Mouse (Mus musculus): ENCODE results near the gene Tgfbr3.

Gene Tgfbr3

GRCm38 (mm10) chr5:107143406-107143805 lies 146.0 kb downstream of the Tgfbr3 start:
- DNase-seq, result no peak

GRCm38 (mm10) chr5:107142791-107143190 lies 146.6 kb downstream of the Tgfbr3 start:
- DNase-seq, result no peak

DNA sequence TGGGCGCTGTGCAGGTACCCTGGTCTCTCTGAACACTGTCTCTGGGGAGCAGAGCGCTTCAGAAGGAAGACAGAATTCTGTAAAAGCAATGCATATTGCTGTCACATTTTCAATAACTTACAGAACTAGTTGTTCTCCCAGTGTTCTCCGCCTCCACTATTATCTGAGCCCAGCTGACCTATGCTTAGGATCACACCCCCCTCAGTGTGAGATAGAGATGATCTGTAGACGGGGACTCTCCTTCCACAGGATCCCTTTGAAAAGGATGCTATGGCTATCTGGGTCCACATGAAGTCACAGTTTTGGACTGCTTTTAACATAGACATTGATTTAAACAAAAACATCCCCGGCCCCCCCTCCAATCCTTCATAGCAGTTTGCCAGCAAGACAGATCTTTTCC lies 148.1 kb downstream of the Tgfbr3 start:
- DNase-seq, result no peak

GRCm38 (mm10) chr5:107139800-107140651 lies 149.4 kb downstream of the Tgfbr3 start:
- DNase-seq, result no peak

- DNase-seq, result no peak
Measured at GRCm38 (mm10) chr5:107133336-107133735, 156.1 kb downstream of the Tgfbr3 start.

- no peak for DNase-seq
Measured at GRCm38 (mm10) chr5:107132231-107132630, 157.2 kb downstream of the Tgfbr3 start.

DNA sequence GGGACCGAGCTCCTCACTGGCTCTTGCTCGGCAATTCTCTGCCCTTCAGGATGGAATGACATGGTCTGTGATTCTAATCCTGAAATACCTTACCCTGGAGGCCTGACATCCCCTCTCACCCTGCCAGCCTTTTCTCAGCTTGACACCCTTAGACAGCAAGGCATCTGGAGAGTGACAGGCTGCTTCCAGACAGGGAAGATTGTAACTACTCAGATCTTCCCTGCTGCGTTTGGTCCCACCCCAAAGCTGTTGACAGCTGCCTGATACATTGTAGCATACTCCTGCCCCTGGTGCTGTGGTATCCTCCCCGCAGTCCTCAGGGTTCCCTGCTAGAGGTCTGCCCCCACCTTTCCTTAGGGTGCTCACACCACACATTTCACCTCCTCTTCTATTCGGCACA lies 160.1 kb downstream of the Tgfbr3 start:
- no peak for DNase-seq

DNA sequence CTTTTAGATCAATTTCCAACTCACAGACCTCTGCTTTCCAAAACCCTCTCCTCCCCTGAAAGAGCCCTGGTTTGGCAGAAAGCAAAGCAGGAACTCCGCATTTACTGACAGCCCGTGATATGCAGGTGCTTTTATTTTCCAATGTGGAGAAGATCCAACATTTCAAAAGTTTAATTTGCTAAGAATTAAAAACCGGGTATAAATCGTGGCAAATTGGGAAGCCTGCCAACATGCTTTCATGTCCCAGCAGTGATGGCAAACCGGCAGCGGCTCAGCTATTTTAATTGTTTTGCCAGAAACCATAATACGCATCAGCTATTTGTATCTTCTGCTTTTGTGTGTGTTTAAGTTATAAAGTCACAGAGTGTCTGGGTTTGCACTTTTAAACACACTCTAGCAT lies 162.9 kb downstream of the Tgfbr3 start:
- DNase-seq, result peak; percentile 20

- DNase-seq, result no peak
Measured at GRCm38 (mm10) chr5:107125131-107125530, 164.3 kb downstream of the Tgfbr3 start.

DNA sequence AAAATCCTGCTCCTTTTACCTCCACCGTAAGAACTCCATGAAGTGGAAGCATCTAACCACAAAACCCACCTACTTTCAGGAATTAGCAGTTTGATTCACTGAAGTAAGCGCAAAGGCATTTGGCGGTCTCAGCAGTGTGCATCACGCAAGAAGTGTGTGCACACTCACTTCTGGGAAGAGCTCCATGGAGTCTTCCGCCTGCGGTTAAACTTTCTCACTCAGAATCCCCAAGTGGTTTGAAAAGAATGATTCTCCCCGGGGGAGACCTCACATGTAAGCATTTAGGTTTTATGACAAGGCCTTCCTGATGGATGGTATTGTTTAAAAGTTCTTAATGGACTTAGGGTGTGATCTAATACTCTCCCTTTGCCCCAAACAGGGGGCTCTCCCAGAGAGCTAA lies 164.9 kb downstream of the Tgfbr3 start:
- DNase-seq, result no peak

GRCm38 (mm10) chr5:107122622-107123021 lies 166.8 kb downstream of the Tgfbr3 start:
- no peak for DNase-seq

DNA sequence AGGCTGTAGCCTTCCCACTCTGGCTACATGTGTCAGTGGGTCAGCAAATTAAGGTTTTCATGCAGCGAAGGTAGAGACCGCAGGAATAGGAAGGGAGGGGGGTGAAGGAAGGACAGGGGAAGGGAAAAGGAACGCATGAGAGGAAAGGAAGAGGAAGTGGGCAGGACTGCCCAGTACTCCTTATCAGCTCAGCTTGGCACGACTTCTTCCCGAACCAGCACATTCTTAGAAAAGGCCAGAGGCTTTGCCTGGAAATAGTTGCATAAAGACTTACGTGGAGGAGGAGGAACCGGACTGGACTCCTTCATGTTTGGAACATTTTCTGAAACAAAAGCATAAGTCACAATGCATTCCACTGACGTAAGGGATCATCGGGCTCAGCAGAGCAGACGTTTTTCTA lies 168.3 kb downstream of the Tgfbr3 start:
- DNase-seq, result no peak

DNA sequence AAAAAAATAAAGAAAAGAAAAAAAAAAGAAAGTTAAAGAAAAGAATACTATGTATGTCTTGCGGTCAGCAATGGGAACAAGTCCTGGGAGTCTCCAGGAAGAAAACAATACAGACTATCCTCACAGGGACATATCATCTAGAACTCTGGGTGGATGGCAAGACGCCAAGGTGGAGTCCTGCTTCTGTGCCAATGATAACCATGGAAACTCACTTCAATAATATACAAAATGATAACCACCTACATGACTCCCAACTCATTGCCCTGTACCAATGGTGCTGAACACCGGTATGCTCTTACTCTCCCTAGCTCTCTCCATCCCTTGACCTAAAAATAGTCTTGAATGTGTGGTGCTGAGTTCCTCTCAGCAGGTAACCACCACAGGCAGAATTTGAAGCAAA lies 168.8 kb downstream of the Tgfbr3 start:
- DNase-seq, result no peak

DNA sequence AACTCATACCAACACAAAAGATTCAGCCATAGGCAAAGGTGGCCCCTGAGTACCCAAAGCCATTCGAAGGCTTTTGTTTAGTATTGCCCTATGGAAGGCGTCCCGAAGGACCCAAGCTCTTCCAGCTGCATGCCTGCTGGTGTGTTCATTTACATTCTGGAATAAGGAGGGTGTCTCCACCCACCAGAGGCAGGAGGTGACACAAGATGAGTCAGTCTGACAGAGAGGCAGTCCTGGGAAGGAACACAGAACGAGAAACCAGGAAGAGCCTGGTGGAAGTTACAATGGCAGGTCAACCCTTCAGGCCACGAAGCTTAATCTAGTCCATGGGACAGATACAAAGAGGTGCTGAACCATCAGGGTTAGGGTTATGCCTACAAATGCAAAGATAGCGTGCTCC lies 169.5 kb downstream of the Tgfbr3 start:
- DNase-seq, result no peak

GRCm38 (mm10) chr5:107116821-107117220 lies 172.6 kb downstream of the Tgfbr3 start:
- no peak for DNase-seq

DNA sequence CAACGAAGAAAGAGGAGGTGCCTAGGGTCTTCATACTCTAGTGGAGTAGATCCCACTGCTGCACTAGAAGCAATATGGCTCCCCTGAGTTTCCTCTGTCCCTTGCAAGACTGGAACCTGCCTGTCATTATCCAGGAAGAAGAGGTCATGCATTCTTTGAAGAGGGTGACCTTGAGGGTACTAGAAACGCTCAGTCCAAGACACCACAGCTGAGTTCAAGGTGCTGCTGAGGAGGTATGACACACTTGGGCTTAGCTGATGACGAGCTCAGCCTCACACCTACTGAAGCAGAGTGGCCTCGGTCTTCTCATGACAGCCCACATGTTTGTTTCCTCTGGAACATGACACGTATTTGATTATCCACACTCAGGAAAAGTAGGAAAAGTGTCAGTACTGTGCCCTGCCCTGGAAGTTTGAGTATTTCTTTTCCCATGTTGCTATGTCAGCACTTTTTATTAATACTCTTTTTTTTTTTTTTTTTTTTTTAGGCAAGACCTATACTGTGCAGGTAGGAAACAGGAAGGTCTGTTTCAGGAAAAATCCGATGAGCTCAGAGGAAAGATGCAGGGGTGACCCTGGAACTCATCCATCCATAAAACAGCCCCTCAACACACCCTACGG lies 176.7 kb downstream of the Tgfbr3 start:
- DNase-seq, result no peak

DNA sequence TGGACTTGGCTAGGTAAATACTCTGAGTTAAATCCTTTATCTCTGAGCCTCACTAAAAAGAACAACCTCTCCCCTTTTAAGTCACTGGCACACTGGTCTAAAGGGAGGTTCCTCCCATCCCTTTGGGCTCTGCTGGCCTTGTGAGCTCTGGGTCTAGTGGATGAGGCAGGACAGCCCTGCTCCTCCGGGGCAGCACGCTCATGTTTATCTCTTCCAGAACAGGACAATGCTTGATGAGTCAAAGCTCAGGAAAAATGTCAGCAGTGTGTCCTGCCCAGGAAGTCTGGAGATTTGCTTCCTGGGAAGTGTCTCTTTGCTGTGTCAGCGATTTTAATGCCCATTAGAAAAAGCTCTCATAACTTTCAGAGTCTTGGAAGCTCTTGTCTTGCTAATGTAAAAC lies 177.6 kb downstream of the Tgfbr3 start:
- no peak for DNase-seq

GRCm38 (mm10) chr5:107110880-107111520 lies 178.4 kb downstream of the Tgfbr3 start:
- no peak for DNase-seq

GRCm38 (mm10) chr5:107110089-107110879 lies 179.1 kb downstream of the Tgfbr3 start:
- no peak for DNase-seq

DNA sequence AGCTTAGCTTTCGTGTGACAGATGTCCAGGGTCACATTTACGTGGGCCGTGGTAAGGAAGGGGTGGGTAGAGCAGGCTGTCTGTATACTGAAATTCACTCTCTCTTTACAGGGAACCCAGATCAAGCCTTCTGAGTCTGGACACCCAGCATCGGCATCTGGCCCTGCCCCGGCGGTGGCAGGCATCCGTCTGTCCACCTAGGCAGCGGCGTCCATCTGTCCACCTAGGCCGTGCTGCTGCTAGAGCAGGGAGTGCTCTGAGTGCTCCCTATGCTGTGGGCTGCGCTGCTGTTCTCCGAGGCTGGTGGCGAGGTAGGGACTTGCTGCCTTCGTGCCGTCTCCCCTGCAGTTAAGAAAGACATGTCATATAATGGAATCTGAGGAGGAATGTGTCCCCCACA lies 180.0 kb downstream of the Tgfbr3 start:
- no peak for DNase-seq

DNA sequence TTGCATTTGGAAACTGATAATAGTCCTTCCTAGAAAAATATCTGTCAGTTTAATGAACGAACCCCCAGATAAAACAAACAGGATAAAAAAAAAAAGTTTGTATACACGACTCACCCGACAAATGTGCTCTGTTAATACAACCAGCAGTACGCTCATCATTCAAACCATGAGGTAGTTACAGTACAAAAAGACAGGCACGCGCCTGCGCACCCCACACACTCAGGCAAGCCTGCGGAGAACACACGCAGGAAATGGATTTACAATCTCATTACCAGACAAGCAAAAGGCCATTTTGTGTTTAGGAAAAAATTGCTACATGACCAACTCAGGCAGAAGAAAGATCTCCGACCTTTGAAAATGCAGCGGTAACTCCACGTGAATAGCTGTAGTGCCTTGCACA lies 182.6 kb downstream of the Tgfbr3 start:
- no peak for DNase-seq

DNA sequence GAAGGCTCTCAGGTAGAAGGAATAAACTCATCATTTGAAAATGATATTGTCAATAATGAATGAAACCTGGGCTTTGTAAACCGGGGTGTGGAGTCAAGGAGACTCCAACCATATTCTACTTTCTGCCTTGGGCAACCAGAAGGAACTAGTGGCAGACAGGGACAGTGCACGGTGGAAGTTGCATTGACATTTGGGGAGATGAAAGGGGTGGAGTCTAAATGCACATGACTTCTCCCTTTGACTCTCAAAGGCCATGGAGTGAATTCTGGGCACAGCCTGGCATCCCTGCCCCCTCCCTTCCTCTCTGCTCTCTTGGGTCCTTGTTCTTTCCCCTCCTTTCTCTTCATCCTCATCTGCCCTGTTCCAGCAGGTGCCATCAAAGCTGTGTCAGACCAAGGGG lies 183.3 kb downstream of the Tgfbr3 start:
- DNase-seq, result no peak

DNA sequence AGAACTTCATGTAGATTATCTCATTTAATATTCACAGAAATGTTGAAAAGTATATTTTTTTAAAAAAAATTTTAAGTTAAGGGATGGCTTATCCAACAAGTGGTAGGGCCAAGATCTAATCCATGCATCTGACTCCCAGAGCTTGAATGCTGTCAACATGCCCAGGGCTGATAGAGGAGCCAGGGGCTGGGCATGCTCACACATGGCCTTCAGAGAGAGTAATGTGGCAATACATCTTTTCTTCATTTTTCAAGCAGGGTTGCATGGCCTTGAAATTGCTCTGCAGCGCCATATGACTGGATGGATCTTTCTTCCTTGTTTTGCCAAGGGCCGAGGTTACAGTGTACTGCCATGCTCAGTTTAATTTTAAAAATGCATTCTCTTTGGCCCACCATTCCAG lies 185.8 kb downstream of the Tgfbr3 start:
- no peak for DNase-seq

Measured in right cerebral cortex, postnatal 4 days (tissue).